Mouse (Mus musculus) stomach, embryonic 14.5 days (tissue): ENCODE data around the gene Dhdh. TPM values are rescaled to one million over a fixed set of nuclear protein-coding genes. Genes with fewer than 3 reads are reported as not detected.

Source experiments
- ATAC-seq: fragments of 200-750 bp; cut with Nextera tagmentation; 2 replicates; pipeline ENCODE4 v1.8.0; 2017; ENCODE audit warnings: low read depth, moderate TSS enrichment; ENCODE audit not compliant: insufficient number of reproducible peaks, insufficient read depth, low FRiP score
- H3K27ac ChIP-seq: fragments of 300-500 bp; sonication (generic); 2 replicates; pipeline ENCODE4 v1.5.1; 2014; ENCODE audit warnings: mild to moderate bottlenecking, low read length, moderate library complexity, mixed read lengths
- H3K27me3 ChIP-seq: fragments of 300-500 bp; sonication (generic); 2 replicates; pipeline ENCODE4 v1.6.1; 2014; ENCODE audit warnings: low read length, control low read depth, mixed read lengths; ENCODE audit not compliant: control insufficient read depth, insufficient read depth
- H3K36me3 ChIP-seq: fragments of 300-500 bp; sonication (generic); 2 replicates; pipeline ENCODE4 v1.6.1; 2014; ENCODE audit warnings: mild to moderate bottlenecking, control low read depth, low read length, moderate library complexity, mixed read lengths; ENCODE audit not compliant: control insufficient read depth, insufficient read depth
- H3K4me1 ChIP-seq: fragments of 300-500 bp; sonication (generic); 2 replicates; pipeline ENCODE4 v1.6.1; 2014; ENCODE audit warnings: low read length, control low read depth, mixed read lengths; ENCODE audit not compliant: control insufficient read depth, insufficient read depth
- H3K4me2 ChIP-seq: fragments of 300-500 bp; sonication (generic); replicated peaks from 2 replicates; pipeline ENCODE4 v1.6.1; 2014; ENCODE audit warnings: low read depth, low read length, control low read depth
- H3K4me3 ChIP-seq: fragments of 300-500 bp; sonication (generic); 2 replicates; pipeline ENCODE4 v1.5.1; 2014; ENCODE audit warnings: low read depth, low read length, control low read depth
- H3K9ac ChIP-seq: fragments of 300-500 bp; sonication (generic); replicated peaks from 2 replicates; pipeline ENCODE4 v1.6.1; 2014; ENCODE audit warnings: low read depth, mild to moderate bottlenecking, control low read depth, low read length, moderate library complexity, mixed read lengths
- H3K9me3 ChIP-seq: fragments of 300-500 bp; sonication (generic); 2 replicates; pipeline ENCODE4 v1.6.1; 2016; ENCODE audit warnings: low read depth, low read length, control low read depth; ENCODE audit not compliant: control insufficient read depth
- WGBS: fragments of 180-500 bp; shearing (Covaris S2); extraction: QIAGEN DNeasy Blood & Tissue Kit; methylation state at CpG from one replicate; pipeline ENCODE4 v1.1.7; 2014; 5-methylcytosine and 5-hydroxymethylcytosine counted together
- microRNA-seq: library from miRNA; unstranded; fragments of <30 nt; microRNA quantifications from one replicate; pipeline ENCODE4, GENCODE M21; 2016
- polyA plus RNA-seq: library from polyadenylated mRNA; unstranded; fragments of >200 nt; fragmentation: Nextera tagmentation; extraction: Ambion mirVana; gene quantifications from 2 replicates; pipeline ENCODE4 v1.2.1, GENCODE M21; 2014

The Dhdh gene
- polyA plus RNA-seq, 1 experiment from 2014 or later: 2.7 TPM

DNA sequence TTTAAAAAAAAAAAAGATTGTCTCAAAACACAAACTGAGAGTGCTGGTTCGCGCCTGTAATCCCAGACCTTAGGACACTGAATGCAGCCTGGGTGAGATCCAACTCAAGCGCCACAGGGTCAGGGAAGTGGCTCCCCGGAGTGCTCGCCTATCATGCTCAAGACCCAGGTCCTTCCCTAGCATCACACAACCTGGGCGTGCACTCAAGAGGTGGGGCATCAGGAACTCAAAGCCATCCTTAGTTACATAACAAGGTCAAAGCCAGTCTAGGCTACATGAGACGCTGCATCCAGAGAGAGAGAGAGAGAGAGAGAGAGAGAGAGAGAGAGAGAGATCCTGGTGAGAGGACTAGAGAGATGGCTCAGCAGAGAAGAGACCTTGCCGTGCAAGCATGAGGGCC is 62.0 kb downstream of the Dhdh start:
- Histone ChIP-seq H3K4me3 (no peak overlapping the region), H3K4me1 (no peaks in the 10 kb centered on the region), H3K9me3 (no peaks in the 10 kb centered on the region), H3K27ac (no peak overlapping the region), H3K4me2 (no peak overlapping the region), H3K36me3 (peaks cover 78% of the 10 kb centered on the region), H3K27me3 (no peaks in the 10 kb centered on the region), H3K9ac (no peak overlapping the region)
- ATAC-seq: no peak
- 94% methylated on average over 8 of the region's 8 CpGs for WGBS

DNA sequence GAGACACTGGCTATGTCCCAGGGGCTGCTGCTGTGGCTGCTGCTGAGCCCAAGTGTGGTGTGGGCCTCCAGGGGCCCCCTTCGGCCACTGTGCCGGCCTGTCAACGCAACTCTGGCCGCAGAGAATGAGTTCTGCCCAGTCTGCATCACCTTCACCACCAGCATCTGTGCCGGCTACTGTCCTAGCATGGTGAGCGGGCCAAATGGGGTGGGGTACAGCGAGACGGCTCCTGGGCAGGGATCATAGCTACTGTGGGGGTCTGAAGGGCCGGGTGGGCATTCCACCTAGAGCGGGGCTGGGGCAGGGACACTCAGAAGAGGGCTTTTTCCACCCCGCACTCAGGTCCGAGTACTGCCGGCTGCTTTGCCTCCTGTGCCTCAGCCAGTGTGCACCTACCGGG is 67.4 kb downstream of the Dhdh start:
- no peak overlapping the region for H3K27ac ChIP-seq
- H3K36me3 ChIP-seq: peaks cover 54% of the 10 kb centered on the region
- no peaks in the 10 kb centered on the region for H3K9me3 ChIP-seq
- 91% methylated on average over 14 of the region's 14 CpGs for WGBS
- H3K4me3 ChIP-seq: no peak overlapping the region
- no peak overlapping the region for H3K9ac ChIP-seq
- H3K27me3 ChIP-seq: 0 out of 2 replicates have a peak, but pooled peaks cover 4% of the 10 kb centered on the region
- ATAC-seq: no peak
- H3K4me1 ChIP-seq: peaks cover 14% of the 10 kb centered on the region; the same call in 1 of the 2 replicates
- no peak overlapping the region for H3K4me2 ChIP-seq

Small RNA genes within 50 kb of the gene (microRNA-seq; reads per million reads assigned to microRNA genes)
- gene Gm22133: not detected

Other genes with a start within 250 kb of the Dhdh start
- gene Cd37, start 249.7 kb downstream of the Dhdh start, polyA plus RNA-seq: 2.2 and 3.5 TPM in 2 replicates
- not detected in 2 replicates for gene Slc6a16, start 247.7 kb downstream of the Dhdh start, polyA plus RNA-seq
- not detected in 2 replicates for gene Slc6a21, start 211.3 kb downstream of the Dhdh start, polyA plus RNA-seq
- gene Trpm4, start 155.0 kb downstream of the Dhdh start, polyA plus RNA-seq: 18.3 and 23.5 TPM in 2 replicates
- 0.78 and 1.8 TPM in 2 replicates for gene Hrc, start 153.5 kb downstream of the Dhdh start, polyA plus RNA-seq
- 5.2 and 6.1 TPM in 2 replicates for gene Ppfia3, start 121.8 kb downstream of the Dhdh start, polyA plus RNA-seq
- gene Lin7b, start 118.2 kb downstream of the Dhdh start, polyA plus RNA-seq: 4.2 and 5.1 TPM in 2 replicates
- gene Snrnp70, start 93.1 kb downstream of the Dhdh start, polyA plus RNA-seq: 118 and 124 TPM in 2 replicates
- not detected in 2 replicates for gene Kcna7, start 83.2 kb downstream of the Dhdh start, polyA plus RNA-seq
- gene Ntf5, start 75.1 kb downstream of the Dhdh start, polyA plus RNA-seq: 4.1 and 4.5 TPM in 2 replicates
- gene Lhb, start 68.0 kb downstream of the Dhdh start, polyA plus RNA-seq: 0.52 TPM in 1 of 2 replicates, not detected in the other
- gene Gys1, start 54.0 kb downstream of the Dhdh start, polyA plus RNA-seq: 32.7 and 35.3 TPM in 2 replicates
- gene Ruvbl2, start 50.7 kb downstream of the Dhdh start, polyA plus RNA-seq: 132 and 135 TPM in 2 replicates
- 4,275 and 4,681 TPM in 2 replicates for gene Ftl1, start 28.9 kb downstream of the Dhdh start, polyA plus RNA-seq
- gene Bax, start 21.9 kb downstream of the Dhdh start, polyA plus RNA-seq: 67.1 and 83.9 TPM in 2 replicates
- 1.7 and 2.9 TPM in 2 replicates for gene Tulp2, start 6.9 kb downstream of the Dhdh start, polyA plus RNA-seq
- gene Gm45808, start 2.0 kb downstream of the Dhdh start, polyA plus RNA-seq: not detected in 2 replicates
- gene Nucb1, start 21.6 kb upstream of the Dhdh start, polyA plus RNA-seq: 199 TPM in 2 replicates
- 12.7 and 18.3 TPM in 2 replicates for gene Ppp1r15a, start 37.5 kb upstream of the Dhdh start, polyA plus RNA-seq
- gene Plekha4, start 37.5 kb upstream of the Dhdh start, polyA plus RNA-seq: 1.5 and 2.6 TPM in 2 replicates
- gene Hsd17b14, start 66.1 kb upstream of the Dhdh start, polyA plus RNA-seq: 1.8 and 1.9 TPM in 2 replicates
- gene Bcat2, start 81.3 kb upstream of the Dhdh start, polyA plus RNA-seq: 61.6 and 63.4 TPM in 2 replicates
- gene Fgf21, start 126.7 kb upstream of the Dhdh start, polyA plus RNA-seq: 0.36 and 0.55 TPM in 2 replicates
- 0.63 and 0.78 TPM in 2 replicates for gene Fut1, start 128.5 kb upstream of the Dhdh start, polyA plus RNA-seq
- gene Izumo1, start 133.0 kb upstream of the Dhdh start, polyA plus RNA-seq: 0.23 and 0.62 TPM in 2 replicates
- 6.2 and 7.8 TPM in 2 replicates for gene Rasip1, start 138.7 kb upstream of the Dhdh start, polyA plus RNA-seq
- gene Mamstr, start 151.2 kb upstream of the Dhdh start, polyA plus RNA-seq: 7.2 TPM in 2 replicates
- 5.7 and 6.1 TPM in 2 replicates for gene Fut2, start 177.6 kb upstream of the Dhdh start, polyA plus RNA-seq
- 0.67 and 1.0 TPM in 2 replicates for gene Ntn5, start 195.2 kb upstream of the Dhdh start, polyA plus RNA-seq
- gene Sec1, start 205.6 kb upstream of the Dhdh start, polyA plus RNA-seq: 4.8 and 5.7 TPM in 2 replicates
- gene Car11, start 211.0 kb upstream of the Dhdh start, polyA plus RNA-seq: 10.4 and 11.4 TPM in 2 replicates
- 6.4 and 6.7 TPM in 2 replicates for gene Dbp, start 216.3 kb upstream of the Dhdh start, polyA plus RNA-seq
- gene Rpl18, start 226.7 kb upstream of the Dhdh start, polyA plus RNA-seq: 1,227 and 1,272 TPM in 2 replicates
- 24.4 TPM in 2 replicates for gene Sphk2, start 229.2 kb upstream of the Dhdh start, polyA plus RNA-seq
- 3.1 and 4.1 TPM in 2 replicates for gene Fam83e, start 232.4 kb upstream of the Dhdh start, polyA plus RNA-seq
- gene Spaca4, start 237.0 kb upstream of the Dhdh start, polyA plus RNA-seq: 0.38 TPM in 1 of 2 replicates, not detected in the other